Mouse (Mus musculus): ENCODE results near the gene Cfl2.
"Not testable (repeated sequence)": the region's sequence is repeated elsewhere in the genome, so short reads cannot be mapped to it uniquely, and the experiment has no call there.

Gene Cfl2

DNA sequence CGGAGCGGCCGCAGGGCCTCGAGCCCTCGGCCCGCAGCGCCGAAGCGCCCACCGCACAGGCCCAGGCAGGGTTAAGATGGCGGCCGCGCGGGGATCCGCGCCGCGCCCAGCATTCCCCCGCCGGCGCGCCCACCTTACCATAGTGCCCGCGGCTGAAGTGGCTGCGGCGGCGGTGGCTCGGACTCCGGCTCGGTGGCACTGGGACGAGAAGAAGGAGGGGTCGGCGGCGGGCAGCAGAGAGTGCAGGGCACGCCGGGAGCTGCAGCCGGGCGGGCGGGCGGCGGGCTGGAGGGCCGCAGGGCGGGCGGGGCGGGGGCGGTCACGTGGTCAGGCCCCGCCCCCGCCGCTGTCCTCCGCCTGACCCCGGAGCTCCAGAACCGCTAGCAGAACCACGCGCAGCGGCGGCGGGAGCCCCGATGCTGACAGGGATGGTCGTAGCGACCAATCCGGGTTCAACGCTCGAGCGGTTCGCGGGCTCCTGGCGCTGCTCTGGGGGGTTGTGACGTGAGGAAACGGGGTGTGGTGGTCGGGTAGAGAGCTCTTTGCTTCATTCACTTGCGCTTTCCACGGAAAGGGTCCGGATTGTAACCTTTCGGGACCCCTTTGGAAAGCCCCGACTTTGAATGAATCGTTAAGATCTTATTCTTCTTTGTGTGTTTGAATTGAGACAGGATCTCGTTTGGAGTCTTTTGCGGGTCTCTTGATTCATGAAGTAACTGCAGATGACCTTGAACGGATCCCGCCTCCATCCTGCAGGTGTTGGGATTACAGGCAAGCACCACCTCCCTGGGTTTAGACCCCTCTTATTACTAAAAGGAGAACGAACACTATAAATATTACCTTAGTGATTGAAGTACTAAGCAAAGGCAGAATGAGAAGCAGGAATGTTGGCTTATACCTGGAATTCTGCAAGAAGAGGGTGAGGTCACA, at the start of gene Cfl2:
TSS of gene Cfl2 (minus strand) at position 272 of the 930 bp plus-strand sequence.
- DNase-seq (ENCODE audit: low read depth), result peak; percentile 88

DNA sequence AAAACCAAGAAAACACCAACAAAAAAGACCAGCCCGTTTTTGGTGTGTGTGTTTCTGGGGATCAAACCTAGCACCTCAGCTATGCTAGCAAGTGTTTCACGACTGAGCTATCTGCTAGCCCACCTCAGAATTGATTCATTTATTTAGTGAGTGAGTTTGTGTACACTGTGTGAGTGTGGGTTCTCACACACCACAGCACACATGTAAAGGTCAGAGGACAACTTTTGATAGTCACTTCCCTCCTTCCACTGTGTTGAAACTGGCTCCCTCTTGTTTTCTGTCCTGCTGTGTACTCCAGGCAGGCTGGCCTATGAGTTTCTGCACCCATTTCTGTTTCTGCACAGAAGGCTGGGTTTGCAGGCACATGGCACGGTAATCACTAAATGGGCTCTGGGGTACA, 47.7 kb upstream of the Cfl2 start:
- DNase-seq (ENCODE audit: low read depth), result no peak

DNA sequence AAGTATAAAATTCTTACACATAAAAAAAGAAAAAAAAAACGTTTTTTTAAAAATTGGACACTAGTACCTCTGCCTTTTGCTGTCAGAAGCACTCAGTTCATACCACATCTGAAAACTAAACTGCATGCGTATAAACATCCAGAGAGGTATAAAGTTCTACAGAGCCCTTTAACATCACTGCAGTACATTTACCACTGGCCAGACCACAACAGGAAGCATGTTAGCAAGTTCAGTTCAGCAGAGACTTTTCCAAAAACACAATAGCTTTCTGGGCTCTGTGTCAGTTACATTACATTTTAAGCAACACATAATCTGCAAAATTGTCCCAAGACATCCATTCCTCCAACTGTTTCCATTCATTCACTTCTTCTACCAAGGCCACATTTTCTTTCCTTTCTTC, 29.9 kb upstream of the Cfl2 start:
- not testable (repeated sequence) for DNase-seq (ENCODE audit: low read depth)

DNA sequence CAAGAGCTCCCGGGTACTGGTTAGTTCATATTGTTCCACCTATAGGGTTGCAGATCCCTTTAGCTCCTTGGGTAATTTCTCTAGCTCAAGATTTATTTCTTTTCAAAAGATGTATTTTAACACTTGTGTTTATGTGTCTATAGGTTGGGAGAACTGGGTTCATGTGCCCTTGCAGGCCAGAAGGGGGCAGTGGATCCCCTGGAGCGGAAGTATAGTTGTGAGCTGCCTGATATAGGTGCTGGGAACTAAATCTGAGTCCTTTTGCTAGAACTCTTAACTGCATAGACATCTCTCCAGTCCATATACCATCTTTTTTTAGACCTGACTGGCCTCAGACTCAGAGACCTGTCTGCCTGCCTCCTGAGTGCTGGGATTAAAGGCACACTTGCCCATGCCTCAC, 27.7 kb upstream of the Cfl2 start:
- DNase-seq (ENCODE audit: low read depth), result no peak

DNA sequence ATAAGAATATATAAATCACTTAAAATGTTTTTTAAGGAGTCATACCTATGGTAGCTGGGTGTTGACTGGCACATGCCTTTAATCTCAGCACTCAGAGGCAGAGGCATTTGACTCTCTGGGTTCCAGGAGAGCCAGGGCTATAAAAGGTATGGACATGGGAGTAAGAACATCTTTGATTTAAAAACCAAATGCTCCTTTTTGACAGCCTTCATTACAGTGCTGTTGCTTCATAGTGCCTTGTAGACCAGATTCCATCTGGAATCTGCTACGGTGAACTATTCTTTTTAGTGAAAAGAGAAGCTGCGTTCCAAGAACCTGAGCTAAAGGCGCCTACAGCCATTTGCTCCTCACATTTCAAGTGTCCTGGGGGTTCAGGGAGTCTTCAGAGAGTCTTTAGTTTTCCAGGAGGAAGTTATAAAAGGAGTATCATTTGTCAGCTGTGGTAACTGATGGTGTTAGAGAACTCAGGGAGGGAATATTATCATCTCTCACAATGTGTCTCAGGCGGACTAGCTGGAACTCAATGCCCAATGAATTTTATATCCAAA, 25.0 kb upstream of the Cfl2 start:
- DNase-seq (ENCODE audit: low read depth), result peak; percentile 26

DNA sequence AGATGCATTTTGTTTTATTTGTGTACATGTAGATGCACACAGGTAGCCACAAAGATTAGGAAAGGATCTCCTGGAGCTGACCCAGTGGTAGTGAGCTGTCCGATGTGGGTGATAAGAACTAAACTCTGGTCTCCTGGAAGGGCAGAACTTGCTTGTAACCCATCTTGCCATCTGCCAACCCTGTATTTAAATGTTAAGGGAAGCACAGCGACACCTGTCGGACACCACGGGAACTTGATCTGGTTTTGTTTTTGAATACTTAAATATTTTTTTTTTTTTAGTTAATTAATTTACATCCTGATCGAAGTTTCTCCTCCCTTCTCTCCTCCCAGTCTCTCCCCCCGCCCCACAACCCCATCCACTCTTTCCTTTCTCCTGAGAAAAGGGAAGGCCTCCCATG, 17.0 kb upstream of the Cfl2 start:
- peak; percentile 87 for DNase-seq (ENCODE audit: low read depth)

DNA sequence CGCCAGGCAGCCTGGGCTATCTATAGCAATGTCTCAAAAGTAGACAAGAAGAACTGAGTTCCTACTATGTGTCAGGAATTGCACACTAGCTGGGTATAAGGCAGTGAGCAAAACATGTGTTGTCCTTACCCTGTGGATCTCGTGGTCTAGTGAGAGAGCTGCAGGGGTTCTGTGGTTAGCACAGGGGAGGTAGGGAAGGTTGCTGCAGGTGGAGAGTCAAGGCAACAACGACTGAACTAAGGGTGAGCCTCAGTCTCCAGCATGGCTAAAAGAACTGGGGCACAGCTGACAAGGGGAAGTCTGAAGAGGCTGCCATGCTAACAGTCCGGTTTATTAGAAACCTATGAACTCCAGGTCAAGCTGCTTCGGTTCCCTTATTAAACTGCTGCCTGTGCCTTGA, 16.5 kb upstream of the Cfl2 start:
- DNase-seq (ENCODE audit: low read depth), result no peak

DNA sequence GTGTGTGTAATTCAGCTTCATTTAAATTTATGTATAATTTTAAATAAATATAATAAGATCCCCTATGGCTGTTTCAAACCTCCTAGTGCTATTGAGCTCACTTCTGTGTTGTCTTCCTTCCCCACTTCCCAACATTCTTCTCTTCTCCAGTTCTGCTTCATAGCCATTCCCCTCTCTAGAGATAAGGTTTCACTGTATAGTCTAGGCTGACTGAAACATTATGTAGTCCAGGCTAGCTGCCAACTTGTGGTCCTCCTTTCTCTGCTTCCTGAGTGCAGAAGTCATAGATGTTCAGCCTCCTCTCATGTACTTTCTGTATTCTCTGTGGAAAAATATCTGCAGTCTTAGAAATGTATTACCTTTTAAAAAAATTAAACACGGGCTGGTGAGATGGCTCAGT, 15.2 kb upstream of the Cfl2 start:
- peak; percentile 67 for DNase-seq (ENCODE audit: low read depth)

DNA sequence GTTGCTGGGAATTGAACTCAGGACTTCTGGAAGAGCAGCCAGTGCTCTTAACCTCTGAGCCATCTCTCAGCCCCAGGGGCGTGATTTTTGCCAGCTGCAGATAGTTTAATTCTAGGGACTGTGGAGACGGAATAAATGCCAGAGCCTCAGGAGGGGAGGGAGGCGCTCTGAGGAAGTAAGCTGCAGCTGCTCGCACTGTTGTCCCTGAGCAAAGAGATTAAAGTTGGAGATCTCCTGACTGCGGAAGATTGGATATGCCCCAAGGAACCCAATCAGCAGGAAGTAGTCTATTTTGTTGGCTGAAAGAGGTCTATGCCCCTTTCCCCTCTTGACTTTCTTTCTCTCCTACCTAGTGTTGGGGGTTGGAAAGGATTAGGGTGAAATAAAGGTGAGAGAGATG, 14.2 kb upstream of the Cfl2 start:
- DNase-seq (ENCODE audit: low read depth), result no peak

DNA sequence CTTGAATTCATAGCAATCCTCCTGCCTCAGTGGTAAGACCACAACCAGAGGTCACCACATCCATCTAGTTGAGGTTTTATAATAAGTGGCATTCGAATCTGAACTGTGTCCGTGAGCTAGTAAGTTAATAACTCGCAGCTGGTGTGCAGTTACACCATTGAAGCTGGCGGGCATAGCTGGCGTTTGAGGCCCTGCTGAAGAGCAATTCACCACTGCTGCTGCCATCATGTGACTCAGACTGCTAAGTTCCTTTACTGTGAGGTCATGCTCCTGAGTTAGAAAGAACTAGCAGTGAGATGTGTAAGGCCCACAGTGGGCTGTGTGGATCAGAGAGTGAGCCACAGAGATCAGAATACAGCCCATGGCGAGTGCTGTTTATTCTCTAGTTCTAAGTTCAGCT, 12.0 kb upstream of the Cfl2 start:
- DNase-seq (ENCODE audit: low read depth), result peak; percentile 90

DNA sequence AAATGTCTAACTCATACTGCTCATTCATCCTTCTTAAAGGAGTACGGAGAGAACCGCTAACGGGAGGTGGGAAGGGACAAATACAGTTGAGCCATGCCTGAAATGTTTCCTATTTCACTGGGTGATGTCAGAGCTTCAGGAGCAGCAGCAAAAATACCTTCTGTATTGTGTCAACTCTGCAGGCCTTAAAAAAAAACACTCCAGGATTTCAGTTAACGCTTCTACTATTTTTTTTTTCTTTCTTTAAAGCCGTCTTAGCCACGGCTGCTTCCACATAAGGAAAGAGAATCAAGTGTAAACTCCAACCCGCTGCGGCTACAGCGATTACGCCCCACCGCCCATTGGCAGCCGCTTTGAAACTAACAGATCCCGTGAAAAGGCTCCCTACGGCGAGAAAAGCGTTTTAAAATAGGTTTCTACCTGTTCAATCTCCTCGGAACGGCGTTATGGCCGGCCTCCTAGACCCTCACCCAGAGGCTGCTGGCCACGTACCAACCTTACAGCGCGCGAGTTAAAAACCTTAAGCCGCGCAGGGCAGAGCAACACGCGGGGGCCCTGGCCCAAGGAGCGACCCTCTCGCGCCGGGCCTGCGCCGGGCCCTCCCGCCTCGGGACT, 579 bp downstream of the Cfl2 start:
- peak; percentile 77 for DNase-seq (ENCODE audit: low read depth)

DNA sequence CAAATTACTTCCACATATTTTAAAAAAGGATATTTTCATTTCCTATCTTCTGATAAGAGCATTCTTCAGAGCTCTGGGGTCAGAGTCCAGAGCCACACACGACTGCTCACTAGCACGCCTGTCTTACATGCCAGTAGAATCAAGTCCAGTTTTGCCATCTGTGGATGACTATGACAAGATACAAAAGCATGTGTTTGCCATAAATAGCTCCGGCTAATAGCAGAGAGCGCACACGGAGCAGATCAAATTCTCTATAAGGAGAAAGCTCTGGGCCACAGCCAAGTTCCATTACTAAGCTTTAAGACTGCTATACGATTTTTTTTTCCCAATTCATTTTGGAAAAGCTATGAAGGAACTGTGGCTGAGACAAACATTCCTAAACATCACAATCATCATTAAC, 3.1 kb downstream of the Cfl2 start:
- DNase-seq (ENCODE audit: low read depth), result peak; percentile 93

DNA sequence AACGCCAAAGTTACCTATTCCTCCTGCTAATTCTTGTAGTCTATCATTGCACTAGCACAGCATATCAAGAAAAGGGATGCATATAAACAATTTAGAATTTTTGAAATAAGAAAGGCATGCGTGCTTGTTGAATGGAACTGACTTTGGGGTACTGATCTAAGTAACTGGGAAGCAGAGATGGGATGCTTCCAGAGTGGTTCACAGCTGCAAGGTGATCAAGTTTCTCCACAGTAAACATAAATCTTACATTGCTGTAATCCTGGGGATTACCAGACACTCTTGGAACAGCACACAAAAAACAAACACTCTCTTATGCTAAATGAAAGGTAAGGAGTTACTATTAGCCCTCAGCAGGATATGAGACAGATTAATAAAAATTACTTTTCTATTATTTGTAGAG, 12.1 kb downstream of the Cfl2 start:
- peak; percentile 69 for DNase-seq (ENCODE audit: low read depth)

DNA sequence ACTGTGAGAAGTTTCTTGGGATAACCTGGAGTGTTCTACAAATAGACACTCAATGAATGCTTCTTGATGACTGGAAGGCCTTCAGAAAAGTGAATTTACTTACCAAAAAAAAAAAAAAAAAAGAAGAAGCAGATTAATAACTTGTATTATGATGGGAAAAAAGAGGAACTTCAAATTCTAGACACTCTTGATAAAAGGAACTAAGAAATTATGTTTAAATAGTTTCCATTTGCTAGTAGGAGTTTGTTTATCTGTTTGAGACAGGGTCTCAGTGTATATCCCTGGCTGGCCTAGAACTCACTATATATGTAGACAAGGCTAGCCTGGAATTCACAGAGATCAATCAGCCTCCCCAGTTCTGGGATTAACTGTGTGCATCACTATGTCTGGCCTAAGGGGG, 18.3 kb downstream of the Cfl2 start:
- DNase-seq (ENCODE audit: low read depth), result no peak

DNA sequence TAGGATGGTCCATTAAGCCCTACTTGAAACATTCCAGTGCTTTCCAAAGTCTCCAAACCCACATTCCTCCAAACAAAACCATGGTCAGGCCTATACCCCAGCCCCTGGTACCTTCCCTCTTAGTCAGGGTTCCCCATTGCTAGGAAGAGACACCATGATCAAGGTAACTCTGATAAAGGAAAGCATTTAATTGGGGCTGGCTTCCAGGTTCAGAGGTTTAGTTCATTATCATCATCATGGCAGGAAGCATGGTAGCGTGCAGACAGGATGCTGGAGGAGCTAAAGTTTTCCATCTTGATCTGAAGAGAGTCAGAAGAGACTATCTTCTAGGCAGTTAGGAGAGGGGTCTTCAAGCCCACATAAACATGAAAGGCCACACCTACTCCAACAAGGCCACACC, 21.1 kb downstream of the Cfl2 start:
- DNase-seq (ENCODE audit: low read depth), result no peak

DNA sequence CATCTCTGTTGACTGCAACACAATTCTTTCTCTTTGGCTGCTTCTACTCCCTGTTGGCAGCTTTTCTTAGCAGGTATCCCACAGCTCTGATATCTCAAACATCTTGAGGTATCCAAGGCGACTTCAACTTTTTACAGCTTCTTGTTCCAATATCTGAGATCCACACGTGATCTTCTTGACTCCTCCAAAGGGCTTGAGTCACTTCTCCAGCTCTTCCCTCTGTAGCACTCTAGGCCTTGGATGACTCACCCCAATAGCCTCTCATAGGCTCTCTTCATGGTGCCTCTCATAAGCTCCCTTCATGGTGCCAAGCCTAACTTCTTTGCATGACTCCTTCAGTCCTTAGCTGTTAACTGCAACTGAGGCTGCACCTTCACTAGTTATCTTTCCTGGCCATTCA, 22.9 kb downstream of the Cfl2 start:
- peak; percentile 66 for DNase-seq (ENCODE audit: low read depth)

DNA sequence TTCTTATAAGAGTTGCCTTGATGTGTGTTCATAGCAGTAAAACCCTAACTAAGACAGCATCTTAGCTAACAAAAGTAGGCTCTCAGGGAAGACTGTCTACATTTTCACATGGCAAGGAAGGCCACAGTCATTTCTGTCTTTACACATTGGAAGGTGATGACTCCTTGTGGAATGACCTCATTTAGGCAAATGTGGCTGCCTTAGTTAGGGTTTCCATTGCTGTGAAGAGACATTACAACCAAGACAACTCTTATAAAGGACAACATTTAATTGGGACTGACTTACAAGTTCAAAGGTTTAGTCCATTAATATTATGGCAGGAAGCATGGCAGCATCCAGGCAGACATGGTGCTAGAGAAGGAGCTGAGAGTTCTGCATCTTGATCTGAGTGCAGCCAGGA, 23.7 kb downstream of the Cfl2 start:
- DNase-seq (ENCODE audit: low read depth), result no peak

DNA sequence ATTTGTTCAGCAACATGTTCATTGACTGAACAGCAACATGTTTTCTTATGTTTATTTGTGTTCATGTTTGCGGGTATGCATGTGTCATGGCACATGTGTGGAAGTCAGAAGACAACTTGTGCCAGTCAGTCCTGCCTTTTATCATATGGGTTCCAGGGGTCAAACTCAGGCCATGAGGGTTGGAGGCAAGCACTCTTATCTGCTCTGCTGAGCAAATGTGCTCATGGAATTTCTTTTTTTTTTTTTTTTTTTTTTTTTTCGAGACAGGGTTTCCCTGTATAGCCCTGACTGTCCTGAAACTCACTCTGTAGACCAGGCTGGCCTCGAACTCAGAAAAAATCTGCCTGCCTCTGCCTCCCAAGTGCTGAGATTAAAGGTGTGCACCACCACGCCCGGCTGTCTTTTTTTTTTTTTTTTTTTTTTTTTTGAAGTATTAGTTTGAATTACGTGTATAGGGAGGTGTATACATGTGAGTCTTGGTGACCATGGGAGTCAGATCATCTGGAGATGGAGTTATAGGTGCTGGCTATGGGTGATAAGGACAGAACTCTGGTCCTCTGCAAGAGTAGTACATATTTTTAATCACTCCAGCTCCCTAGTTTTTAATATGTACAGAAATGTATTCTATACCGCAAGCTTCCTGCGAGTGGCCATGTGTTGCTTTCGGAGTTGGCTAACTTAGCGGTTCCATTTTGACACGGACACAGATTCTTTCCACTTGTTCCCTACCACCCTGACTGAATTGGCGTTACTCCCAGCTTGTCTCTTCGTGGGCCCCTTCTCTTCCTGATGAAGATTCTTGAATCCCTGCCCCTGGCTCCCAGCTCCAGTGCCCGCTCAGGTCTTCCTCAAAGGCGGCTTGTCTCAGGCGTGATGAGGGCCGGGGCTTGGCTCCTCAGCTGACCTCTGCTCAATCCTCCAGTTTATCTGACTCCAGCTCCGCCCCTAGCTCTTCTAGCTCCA, 26.8 kb downstream of the Cfl2 start:
- peak; percentile 23 for DNase-seq (ENCODE audit: low read depth)

DNA sequence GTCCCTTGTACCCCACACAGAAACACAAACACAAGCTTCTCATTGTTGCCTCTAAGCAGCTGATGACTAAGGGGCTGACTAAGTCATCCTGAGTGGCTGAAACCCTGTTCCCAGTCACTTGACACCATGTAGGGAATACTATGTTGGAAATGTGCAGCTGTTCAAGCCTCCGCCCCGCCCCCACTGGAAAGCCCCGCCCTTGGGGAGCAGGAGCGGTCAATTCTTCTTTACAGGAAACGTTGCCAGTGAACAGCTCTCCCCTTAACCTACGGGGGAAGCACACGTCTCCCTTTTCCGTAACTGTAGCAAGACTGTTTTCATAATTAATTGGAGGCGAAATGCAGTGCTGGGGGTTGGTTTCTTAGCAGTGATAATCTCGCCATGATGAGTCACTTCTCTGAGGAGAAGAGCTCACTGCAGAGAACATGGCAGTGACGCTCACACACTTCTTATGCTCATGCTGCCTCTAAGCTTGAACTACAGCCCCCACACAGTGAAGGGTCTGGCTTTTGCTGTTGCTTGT, 27.7 kb downstream of the Cfl2 start:
- peak; percentile 96 for DNase-seq (ENCODE audit: low read depth)

DNA sequence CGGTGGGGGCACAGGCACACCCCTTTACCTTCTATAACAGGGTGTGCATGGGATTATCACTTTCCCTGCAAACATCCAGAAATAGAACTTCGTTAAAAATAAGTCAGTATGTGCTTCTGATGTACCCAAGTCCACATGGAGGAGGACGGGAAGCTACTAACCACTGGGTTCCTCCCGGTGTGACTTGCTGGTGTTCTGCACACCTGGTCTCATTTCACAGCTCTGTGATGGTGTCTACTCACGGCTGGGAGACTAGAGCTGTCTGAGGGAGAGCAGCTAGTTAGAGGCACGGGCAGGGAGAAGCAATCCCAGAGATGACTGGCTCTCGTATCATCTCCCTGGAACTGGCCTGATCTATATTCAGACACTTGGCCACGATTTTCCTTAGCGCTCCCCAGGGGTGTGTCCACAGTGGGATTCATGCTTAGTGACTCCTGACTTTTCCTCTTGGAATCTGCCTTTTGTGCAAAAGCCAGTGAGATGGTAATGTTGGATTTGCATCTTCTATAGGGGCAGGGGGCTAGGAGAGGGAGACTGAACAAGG, 28.7 kb downstream of the Cfl2 start:
- peak; percentile 59 for DNase-seq (ENCODE audit: low read depth)

DNA sequence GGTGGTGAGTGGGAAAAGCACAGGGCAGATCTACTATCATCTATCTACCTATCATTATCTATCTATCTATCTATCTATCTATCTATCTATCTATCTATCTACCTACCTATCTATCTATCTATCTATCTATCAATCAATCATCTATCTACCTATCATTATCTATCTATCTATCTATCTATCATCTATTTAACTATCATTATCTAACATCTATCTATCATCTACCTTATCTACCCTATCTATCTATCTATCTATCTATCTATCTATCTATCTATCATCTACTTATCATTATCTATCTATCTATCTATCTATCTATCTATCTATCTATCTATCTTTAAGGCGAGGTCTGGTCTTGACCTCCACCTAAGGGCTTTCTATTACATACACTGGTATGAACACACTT, 30.8 kb downstream of the Cfl2 start:
- DNase-seq (ENCODE audit: low read depth), result not testable (repeated sequence)

DNA sequence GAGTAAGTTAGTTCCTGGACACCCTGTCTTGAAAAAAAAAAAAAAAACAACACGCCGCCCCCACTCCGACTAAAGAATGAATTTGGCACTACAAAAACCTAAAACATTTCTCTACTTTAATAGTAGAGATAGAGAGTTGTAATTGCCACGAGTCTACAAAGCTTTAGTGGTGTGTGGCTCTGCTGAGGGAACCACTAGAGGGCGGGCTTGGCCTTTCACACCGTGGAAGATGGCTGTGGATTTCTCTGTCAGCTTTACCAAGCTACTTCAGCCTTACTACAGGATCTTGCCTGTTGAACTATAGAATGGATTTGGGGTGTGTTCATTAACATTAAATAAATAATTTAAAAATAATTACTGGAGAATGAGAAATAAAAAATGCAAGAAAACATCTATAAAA, 32.1 kb downstream of the Cfl2 start:
- DNase-seq (ENCODE audit: low read depth), result peak; percentile 93

Data from NIH3T3 (cell line).